Mouse (Mus musculus): ENCODE data around the gene Gimap4.

- no peak for TF ChIP-seq CTCF (IDR thresholded peaks at IDR 0.05; ENCODE audit: low read depth, low read length)
- no peak for TF ChIP-seq POLR2A (IDR thresholded peaks at IDR 0.05; ENCODE audit: extremely low read depth, insufficient read depth, low read length)
Observed at GRCm38 (mm10) chr6:48658721-48659120, 25.6 kb upstream of the Gimap4 start.
